Mouse (Mus musculus): ENCODE results near the gene Kank1. TPM values are rescaled to one million over a fixed set of nuclear protein-coding genes. Genes with fewer than 3 reads are reported as not detected.

Kank1 gene
- polyA plus RNA-seq (2017; shearing (Covaris generic)) = not detected

DNA sequence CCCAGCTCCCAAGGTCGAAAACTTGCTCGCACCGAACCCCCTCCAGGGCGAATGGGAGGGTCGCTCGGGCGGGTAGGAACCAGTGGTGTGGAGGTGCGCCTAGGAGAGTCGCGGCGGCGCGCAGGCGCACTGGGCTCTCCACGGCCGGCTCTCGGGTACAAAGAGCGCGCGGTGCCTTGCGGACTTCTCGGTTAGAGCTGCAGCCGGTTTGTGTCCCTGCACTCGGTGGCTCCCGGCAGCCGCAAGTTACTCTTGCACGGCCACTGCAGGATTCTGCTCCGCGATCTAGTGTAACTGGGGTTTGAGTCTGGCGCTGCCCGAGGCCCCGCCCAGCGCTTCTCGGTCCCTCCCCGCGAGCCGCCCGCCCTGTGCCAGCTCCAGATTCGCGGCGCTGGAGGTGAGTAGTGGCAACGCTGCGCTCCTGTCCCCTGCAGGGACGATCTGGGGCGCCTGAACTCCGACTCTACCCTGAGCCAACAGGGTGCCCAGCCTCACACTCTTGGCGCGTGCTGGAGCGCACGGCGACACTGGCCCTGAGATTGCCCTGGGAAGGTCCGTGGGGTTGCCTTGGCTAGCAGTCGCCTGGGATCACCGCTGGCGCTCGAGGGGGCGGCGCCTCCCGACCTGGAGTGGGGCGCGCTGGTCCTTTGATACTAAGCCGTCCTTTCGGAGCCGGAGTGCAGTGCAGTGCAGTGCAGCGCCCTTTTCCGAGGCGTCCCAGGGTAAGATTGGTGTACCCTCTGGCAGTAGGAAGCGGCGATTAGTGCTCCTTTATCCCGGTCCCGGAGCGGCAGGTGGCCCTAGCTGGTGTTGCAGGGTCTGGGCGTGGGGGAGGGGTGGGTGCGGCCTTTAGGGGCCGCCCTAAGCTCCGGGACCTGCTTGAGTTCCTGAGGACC, at the start of gene Kank1:
TSS of gene Kank1 (plus strand) at position 380 of the 896 bp plus-strand sequence.
- no peak for ATAC-seq

GRCm38 (mm10) chr19:25187681-25188080, 49.1 kb upstream of the Kank1 start:
- ATAC-seq = no peak

DNA sequence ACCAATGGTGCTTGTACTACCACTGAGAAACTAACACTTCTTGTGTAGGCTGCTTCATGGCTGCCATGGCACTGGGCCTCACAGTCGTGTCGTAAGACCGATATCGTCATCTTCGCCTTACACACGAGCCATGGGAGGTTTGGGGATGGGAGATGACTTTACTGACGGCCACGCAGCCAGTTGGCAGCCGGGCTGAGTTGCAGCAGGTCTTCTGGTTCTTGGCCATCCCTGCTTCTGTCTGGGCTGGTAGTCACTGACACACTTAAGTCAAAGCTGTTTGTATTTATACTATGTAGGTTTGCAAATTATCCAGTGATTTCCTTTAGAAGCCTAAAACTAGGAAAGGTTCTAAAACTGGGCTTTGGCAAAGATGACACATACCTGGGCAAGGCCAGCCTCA, 43.0 kb upstream of the Kank1 start:
- no peak for ATAC-seq

DNA sequence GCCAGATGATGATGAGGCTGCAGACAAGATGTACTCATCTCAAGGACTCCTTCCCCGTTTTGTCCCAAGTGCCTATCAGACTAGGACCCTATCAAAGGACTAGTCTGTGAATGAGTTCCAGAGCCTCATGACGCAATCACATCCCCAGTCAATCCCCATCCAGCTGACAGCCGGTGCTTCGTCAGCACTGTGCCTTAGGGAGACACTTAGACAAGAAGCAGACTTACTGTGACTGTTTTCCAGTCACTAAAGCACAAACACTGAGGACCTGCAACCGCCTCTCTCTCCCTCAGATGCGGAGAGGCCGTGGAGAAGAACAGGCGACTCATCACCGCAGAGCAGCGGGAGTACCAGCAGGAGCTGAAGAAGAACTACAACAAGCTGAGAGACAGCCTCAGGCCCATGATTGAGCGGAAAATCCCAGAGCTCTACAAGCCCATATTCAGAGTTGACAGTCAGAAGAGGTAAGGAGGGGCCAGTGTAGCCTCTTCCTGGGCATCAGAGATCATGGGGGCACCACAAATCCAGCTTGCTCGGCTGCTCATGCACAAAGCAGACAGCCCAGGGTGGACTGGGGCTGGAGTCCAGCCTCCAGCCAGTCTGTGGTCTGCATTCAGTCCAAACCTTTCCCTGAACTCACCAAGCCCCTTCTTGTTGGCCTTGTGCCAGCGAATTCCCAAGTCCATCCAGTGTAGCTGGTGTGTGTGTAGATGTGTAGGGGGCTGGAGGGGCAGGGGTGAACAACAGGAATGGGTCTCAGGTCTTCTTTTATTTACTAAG, 36.5 kb upstream of the Kank1 start:
- no peak for ATAC-seq

DNA sequence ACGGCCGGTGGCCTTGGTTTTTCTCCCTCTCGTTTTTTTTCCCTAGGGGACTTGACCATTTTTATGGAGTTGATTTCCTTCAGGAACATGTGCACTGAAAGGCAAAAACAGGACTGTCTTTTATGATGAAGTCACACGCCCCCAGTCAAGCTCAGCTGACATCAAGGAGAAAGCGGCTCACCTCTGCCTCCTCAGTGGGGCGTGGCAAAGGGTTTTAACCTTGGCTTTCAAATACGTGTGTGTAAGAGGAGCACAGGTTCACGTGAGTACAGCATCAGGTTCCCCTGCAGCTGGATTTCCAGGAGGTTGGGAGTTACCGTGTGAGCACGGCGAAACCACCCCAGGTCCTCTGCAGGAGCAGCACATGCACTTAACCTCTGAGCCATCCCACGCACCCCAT, 33.7 kb upstream of the Kank1 start:
- ATAC-seq = no peak

DNA sequence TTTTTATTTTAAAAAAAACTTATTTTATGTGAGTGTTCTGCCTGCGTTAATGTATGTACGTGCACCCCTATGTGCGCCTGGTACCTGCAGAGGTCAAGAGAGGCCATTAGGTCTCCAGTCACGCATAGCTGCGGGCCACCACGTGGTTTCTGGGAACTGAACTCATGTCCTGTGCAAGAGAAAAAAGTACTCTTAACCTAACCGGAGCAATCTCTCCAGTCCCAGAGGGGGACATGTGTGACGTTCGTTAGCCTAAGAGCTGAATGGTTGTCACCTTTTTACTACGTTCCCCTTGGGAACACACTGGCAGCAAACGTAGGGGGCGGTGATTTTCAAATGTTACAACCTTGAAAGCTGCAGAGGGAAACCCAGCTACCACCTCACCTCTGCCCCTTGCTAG, 29.8 kb upstream of the Kank1 start:
- ATAC-seq = no peak

DNA sequence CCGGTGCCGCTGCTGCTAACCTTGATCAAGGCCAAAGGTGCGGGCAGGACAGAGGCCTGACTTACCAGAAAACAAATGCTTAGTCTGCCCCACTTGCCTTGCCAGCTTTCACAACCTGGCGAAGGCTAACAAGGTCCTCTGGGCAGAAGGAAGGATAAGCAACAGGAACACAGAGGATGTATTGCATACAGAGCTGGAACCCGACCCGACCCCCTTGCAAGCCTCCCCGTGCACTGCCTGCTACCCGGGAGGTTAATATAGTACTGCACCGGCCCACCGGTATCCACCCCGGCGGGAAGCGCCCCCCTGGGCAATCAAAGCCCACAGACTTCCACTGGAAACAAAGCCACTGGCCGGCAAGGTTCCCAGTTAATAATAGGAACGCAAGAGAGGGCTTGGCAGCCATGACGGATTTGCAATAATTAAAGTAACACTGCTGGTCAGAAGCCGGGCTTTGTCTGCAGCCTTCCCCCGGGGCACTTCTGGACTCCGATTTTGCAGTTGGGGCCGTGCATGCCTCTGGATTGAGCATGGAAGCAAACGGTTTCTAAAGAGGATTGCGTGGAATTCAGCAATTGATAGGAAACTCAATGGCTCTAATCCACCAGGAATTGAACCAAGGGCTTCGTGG, 28.9 kb upstream of the Kank1 start:
- no peak for ATAC-seq

DNA sequence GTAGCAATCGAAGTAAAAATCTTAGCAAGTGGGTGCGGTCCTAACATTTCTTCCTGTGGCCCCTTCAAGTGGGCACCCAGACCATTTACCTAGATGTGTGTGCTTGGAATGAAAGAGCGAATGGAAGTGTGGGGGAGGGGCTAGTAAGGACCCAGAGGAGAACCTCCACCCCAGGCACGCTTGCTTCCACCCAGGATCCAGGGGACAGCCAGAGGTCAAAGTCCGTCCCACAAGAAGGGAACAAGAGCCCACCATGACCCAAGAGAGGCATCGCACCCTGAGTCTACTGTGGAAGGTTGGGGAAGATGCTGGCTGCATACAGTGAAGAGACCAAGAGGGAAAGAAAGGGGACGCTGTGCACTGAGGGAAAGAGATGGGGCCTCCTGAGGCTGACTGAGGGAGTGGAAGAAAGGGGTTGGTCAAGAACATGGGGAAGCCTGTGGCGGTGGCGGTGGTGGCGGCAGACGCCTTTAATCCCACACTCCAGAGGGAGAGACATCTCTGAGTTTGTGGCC, 28.1 kb upstream of the Kank1 start:
- ATAC-seq = no peak

GRCm38 (mm10) chr19:25220611-25221010, 16.2 kb upstream of the Kank1 start:
- no peak for ATAC-seq

GRCm38 (mm10) chr19:25221964-25222640, 14.7 kb upstream of the Kank1 start:
- ATAC-seq = no peak

- ATAC-seq = no peak
Measured at GRCm38 (mm10) chr19:25230058-25230974, 6.5 kb upstream of the Kank1 start.

DNA sequence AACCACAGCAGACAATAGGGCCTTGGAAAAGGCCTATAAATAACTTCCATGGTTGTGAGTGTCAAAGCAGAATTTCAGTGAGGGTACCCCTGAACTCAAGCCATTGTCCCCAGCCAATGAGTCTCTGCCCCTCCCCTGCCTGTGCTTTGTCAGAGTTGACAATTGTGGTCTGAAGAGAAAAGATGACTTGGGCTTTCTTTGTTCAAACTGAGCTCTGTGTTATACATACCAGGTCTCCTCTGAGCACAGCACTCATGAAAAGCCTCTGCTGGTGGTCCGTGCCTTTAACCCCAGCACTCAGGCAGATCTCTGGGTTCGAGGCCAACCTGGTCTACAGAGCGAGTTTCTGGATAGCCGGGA, 5.8 kb upstream of the Kank1 start:
- ATAC-seq = no peak

DNA sequence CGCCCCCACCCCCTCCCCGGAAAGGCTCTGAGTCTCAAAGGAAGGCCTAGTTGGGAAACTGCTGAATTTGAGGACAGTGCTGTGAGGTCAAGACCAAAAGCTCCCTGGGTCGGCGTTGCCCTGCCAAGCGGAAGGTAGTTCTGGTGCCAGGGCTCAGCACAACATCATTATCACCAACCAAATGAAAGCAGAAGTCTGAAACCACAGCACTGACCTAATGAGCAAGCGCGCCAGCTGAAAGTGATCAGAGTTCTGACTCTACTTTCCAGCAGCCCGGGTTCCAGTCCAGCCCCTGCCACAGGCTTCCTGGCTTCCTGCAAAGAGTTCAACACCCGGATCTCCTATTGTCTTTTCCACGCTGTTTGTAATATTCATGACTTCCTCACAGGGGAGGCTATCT, 4.7 kb upstream of the Kank1 start:
- no peak for ATAC-seq

DNA sequence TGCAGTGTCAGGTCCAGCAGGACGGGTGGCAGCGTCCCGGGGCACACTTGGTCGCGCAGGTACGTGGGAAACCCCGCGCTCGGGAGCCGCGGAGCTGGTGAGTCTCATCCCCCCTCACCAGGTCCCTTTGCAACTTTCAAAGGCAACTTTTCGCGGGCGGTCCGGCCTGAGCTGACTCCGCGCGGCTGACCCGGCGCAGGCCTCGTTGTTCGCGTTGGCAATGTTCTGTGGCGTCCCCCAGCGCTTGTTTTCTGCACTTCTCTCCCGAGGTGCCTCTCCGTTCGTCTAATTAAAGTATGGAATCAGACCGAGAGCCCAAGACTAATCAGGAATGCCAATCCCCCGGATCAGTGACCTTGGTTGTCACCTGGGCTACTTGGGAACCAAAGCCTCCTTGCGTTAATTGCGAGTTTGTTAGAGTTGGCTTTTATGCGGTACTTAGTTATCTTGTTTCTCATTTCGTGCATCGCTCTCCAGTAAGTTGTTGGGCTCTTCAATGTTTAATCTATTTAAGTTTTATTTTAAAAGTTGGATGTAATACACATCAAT, 791 bp downstream of the Kank1 start:
- ATAC-seq = no peak

GRCm38 (mm10) chr19:25238121-25238520, 1.3 kb downstream of the Kank1 start:
- no peak for ATAC-seq

GRCm38 (mm10) chr19:25243566-25243965, 6.8 kb downstream of the Kank1 start:
- ATAC-seq = no peak

DNA sequence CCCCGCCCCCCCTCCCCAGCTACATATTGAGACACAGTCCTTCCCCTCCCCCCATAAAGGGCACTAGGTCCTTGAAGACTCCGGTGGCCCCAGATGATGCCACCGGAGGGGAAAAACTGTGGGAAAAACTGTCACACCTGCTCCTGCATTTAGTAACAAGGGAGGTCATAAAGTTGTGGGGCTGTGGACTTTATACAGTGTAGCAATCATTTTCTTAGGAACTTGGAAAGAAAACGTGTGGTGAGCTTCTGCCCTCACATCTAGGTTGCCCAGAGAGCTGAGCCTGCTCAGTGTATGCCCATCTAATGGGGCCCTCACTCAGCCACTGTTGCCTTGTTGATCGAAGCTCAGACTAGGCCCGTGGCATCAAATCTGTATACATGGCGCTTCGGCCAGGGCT, 9.3 kb downstream of the Kank1 start:
- ATAC-seq = no peak

GRCm38 (mm10) chr19:25247858-25248552, 11.2 kb downstream of the Kank1 start:
- ATAC-seq = no peak

GRCm38 (mm10) chr19:25249230-25249629, 12.5 kb downstream of the Kank1 start:
- no peak for ATAC-seq

GRCm38 (mm10) chr19:25251610-25252140, 14.9 kb downstream of the Kank1 start:
- no peak for ATAC-seq

Measured in CD4-positive, CD25-positive, alpha-beta regulatory T cell, adult 4 months (primary cell).